Mouse (Mus musculus): Measurements from ENCODE around the gene Ddx25.

DNA sequence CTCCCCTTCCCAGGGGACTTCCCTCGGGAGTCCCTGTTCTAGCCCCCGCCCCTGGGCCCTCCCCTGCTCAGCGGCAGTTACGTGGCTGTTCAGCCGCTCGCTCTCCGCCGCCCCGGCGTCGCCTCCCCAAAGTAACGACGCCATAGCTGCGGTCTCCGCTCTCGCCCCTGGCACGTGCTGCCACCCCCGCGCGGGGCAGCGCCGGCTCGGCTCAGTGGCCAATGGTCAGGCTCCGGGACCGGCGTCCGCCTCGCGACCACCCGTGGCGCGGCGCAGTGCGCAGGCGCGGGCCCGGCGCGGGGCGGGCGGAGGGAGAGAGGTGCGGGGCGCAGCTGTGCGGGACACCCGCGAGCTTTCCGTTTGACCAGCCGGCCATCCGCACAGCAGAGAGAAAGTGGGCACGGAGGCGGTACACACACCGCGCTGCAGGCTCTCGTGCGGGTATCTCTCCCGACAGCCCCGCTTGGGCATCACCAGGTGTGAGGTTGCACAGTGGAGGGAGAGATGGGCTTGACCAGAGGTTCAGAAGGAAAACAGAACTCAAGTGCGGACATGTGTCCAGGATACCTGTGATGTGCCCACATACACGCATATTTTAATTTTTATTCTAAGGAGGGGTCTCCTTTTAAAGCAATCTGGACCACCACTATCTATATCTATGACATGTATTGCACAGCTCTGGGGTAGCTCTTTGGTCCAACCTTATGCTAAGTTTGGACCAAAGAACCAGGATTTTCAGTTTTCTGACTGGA is at the start of gene Ddx25, which contains the start of gene Pus3:
- no peak for TF ChIP-seq POLR2A (IDR thresholded peaks at IDR 0.05; ENCODE audit: low read depth, low read length)
- TF ChIP-seq USF1 (IDR thresholded peaks at IDR 0.05; ENCODE audit: low read depth, low read length): no peak
